Mouse (Mus musculus) heart, adult 10 weeks (tissue): ENCODE data around the gene Tyw1. TPM values are rescaled to one million over a fixed set of nuclear protein-coding genes. Genes with fewer than 3 reads are reported as not detected.

ENCODE experiments used
- polyA plus RNA-seq: library from polyadenylated mRNA; stranded (reverse); fragments of 350-450 nt; fragmentation: Illumina TruSeq; extraction: RNeasy Lipid Tissue Mini Kit (QIAGEN cat#74804); gene quantifications from one replicate; pipeline ENCODE4 v1.2.3, GENCODE M21; 2014; ENCODE audit warnings: low read depth, low replicate concordance

Tyw1 gene
- 7.8 TPM for polyA plus RNA-seq

GRCm38 (mm10) chr5:130255017-130255720, at the start of gene Tyw1, which contains the start of gene Sbds:
Gene Tyw1, plus strand, starts transcription at chr5:130255619.
Gene Sbds, minus strand, starts transcription at chr5:130255530.

GRCm38 (mm10) chr5:130216781-130217180, 38.6 kb upstream of the Tyw1 start, which contains the start of gene Tmem248:
Gene Tmem248, plus strand, starts transcription at chr5:130217081.

GRCm38 (mm10) chr5:130369237-130369636, 113.8 kb downstream of the Tyw1 start, which contains the start of gene Caln1:
Gene Caln1, plus strand, starts transcription at chr5:130369455.

DNA sequence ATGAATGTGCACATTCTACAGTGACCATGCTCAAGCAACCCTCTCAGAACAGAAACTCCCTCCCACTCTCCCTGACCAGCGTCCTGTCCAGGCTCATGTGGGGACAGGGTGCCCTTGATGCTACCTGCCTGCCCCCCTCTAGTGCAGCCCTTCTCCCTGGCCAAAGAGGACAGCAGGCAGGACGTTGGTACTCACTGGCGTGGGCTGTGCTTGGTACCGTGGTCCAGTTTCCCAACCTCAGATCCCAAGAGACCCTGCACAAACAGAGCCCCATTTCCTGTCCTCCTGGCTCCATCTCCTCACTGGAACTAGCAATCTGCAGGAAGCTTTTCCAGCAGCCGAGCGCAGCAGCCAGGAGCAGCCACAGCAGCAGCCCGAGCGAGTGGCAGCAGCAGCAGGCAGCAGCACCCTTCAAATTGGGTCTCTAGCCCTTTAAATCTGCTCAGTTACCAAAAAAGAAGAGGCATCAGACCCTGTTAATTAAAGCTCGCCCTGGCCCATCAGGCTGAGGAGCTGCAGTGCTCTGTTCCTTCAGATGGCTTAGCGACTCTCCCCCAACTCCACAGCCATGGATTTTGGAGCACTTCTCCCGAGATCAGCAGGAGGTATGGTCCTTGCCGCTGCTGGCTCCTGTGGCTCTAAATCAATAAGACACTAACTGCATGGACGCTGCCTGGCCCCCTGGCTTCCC, 128.9 kb downstream of the Tyw1 start, which contains the start of gene A330070K13Rik:
A330070K13Rik (minus strand) TSS at position 410 of the 691 bp plus-strand sequence.

Other genes starting within 250 kb of the Tyw1 start
- 10.2 TPM for gene Asl, start 226.4 kb upstream of the Tyw1 start, polyA plus RNA-seq
- gene Crcp, start 226.3 kb upstream of the Tyw1 start, polyA plus RNA-seq: 20.9 TPM
- 18.9 TPM for gene Tpst1, start 182.3 kb upstream of the Tyw1 start, polyA plus RNA-seq
- 1.3 TPM for gene Kctd7, start 110.8 kb upstream of the Tyw1 start, polyA plus RNA-seq
- 27.0 TPM for gene Rabgef1, start 83.8 kb upstream of the Tyw1 start, polyA plus RNA-seq
- 22.0 TPM for gene Tmem248, start 38.5 kb upstream of the Tyw1 start, polyA plus RNA-seq
- 74.2 TPM for gene Sbds, start 89 bp upstream of the Tyw1 start, polyA plus RNA-seq
- gene Caln1, start 113.8 kb downstream of the Tyw1 start, polyA plus RNA-seq: not detected
- gene A330070K13Rik, start 129.0 kb downstream of the Tyw1 start, polyA plus RNA-seq: not detected